9 mouse cellular contexts compared by ENCODE assay signal in the genomic region with DNA sequence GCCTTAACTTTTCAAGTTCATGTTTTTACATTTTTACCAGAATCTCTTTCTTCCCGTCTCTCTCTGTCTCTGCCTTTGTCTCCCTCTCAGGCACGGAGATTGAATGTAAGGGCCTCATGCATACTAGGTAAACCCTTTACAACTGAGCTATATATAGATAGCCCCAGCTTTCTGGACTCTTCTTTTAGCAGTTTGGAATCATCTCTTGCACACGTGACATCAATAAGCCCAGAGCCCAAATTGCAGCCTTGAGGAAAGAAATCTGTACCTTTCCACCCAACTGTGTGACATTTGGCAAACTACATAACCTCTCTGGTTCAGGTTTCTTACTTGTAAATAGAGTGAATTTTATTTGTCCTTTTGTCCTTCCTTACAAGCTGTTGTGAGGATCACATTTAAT. TPM values are rescaled to one million over a fixed set of nuclear protein-coding genes. Genes with fewer than 3 reads are reported as not detected.
DNase-seq lines count a peak whose midpoint lies in the region; ATAC-seq lines count a peak whose summit lies in the region.
"Had no signal": no experiment of that assay in that cellular context is flagged by ENCODE, and none has a peak within 500 bp of the region (broad histone marks: within the 10 kb centered on the region; RNA-seq: fewer than 3 reads in every experiment).

No protein-coding gene starts in this region.

- intact Hi-C loops in left cerebral cortex, postnatal 36 days (cut with DNase I): loop anchor here (5.0 kb wide), 1 partner anchor 125 kb away; no protein-coding TSS in a partner anchor

- no peak overlapping the region for H3K27ac ChIP-seq in liver, embryonic 11.5 days (ENCODE audit: low read depth, low read length)
- H3K27ac ChIP-seq in embryonic facial prominence, embryonic 14.5 days (replicated peaks; ENCODE audit: low read depth, low read length): no peak overlapping the region; the same call in 1 of the 2 replicates
- H3K27ac ChIP-seq in intestine, embryonic 16.5 days (ENCODE audit: low read length): no peak overlapping the region
- H3K27ac ChIP-seq in neural tube, embryonic 13.5 days (replicated peaks): peak overlapping the region; percentile 96

- no peaks in the 10 kb centered on the region for H3K4me1 ChIP-seq in liver, embryonic 11.5 days (replicated peaks; ENCODE audit: control insufficient read depth, insufficient read depth, low read length)
- H3K4me1 ChIP-seq in embryonic facial prominence, embryonic 14.5 days (ENCODE audit: control insufficient read depth, insufficient read depth, low read length): peaks cover 8% of the 10 kb centered on the region; the same call in 1 of the 2 replicates
- H3K4me1 ChIP-seq in intestine, embryonic 16.5 days (ENCODE audit: control insufficient read depth, insufficient read depth, low read length): peaks cover 7% of the 10 kb centered on the region; the same call in 1 of the 2 replicates
- peaks cover 38% of the 10 kb centered on the region for H3K4me1 ChIP-seq in neural tube, embryonic 13.5 days (replicated peaks)

- H3K4me3 ChIP-seq in liver, embryonic 11.5 days (ENCODE audit: low read depth, low read length): peak overlapping the region; percentile 78
- peak overlapping the region; percentile 76 for H3K4me3 ChIP-seq in embryonic facial prominence, embryonic 14.5 days (ENCODE audit: low read depth, low read length)
- H3K4me3 ChIP-seq in intestine, embryonic 16.5 days (ENCODE audit: low read length): peak overlapping the region; percentile 83; the same call in 1 of the 2 replicates
- peak overlapping the region; percentile 88 for H3K4me3 ChIP-seq in neural tube, embryonic 13.5 days

- DNase-seq in liver, embryonic 11.5 days (ENCODE audit: low spot score): no peak
- no peak for DNase-seq in liver
- DNase-seq in embryonic facial prominence, embryonic 14.5 days (ENCODE audit: low spot score): no peak
- DNase-seq in adrenal gland, adult (ENCODE audit: inconsistent age in 2 of 2, low spot score in 1 of 2): no peak
- no peak for DNase-seq in left cerebral cortex, postnatal 36 days (ENCODE audit: low spot score in 2 of 2)
- DNase-seq in adrenal gland, adult 8-10 months: no peak
- DNase-seq: gastrocnemius, postnatal 25 days had no signal

- 50% methylated on average over 3 of the region's 3 CpGs for WGBS in liver, embryonic 11.5 days
- 22% methylated on average over 3 of the region's 3 CpGs for WGBS in embryonic facial prominence, embryonic 14.5 days
- WGBS in intestine, embryonic 16.5 days: 53% methylated on average over 3 of the region's 3 CpGs
- 15% methylated on average over 3 of the region's 3 CpGs for WGBS in neural tube, embryonic 13.5 days

- H3K9me3 ChIP-seq in liver, embryonic 11.5 days (ENCODE audit: control insufficient read depth, low read length): no peaks in the 10 kb centered on the region
- H3K9me3 ChIP-seq in embryonic facial prominence, embryonic 14.5 days (ENCODE audit: control insufficient read depth, low read length): no peaks in the 10 kb centered on the region
- no peaks in the 10 kb centered on the region for H3K9me3 ChIP-seq in intestine, embryonic 16.5 days (ENCODE audit: control insufficient read depth, low read length)
- H3K9me3 ChIP-seq in neural tube, embryonic 13.5 days: no peaks in the 10 kb centered on the region

- H3K36me3 ChIP-seq in liver, embryonic 11.5 days (ENCODE audit: control insufficient read depth, insufficient read depth, low read length): no peaks in the 10 kb centered on the region
- H3K36me3 ChIP-seq in embryonic facial prominence, embryonic 14.5 days (ENCODE audit: control insufficient read depth, insufficient read depth, low read length): no peaks in the 10 kb centered on the region
- no peaks in the 10 kb centered on the region for H3K36me3 ChIP-seq in intestine, embryonic 16.5 days (ENCODE audit: control insufficient read depth, insufficient read depth, low read length)
- H3K36me3 ChIP-seq in neural tube, embryonic 13.5 days: no peaks in the 10 kb centered on the region

- ATAC-seq in liver, embryonic 11.5 days (replicated peaks; ENCODE audit: low FRiP score): no peak
- ATAC-seq in embryonic facial prominence, embryonic 14.5 days (ENCODE audit: low read depth): no peak
- ATAC-seq in intestine, embryonic 16.5 days: no peak
- ATAC-seq in neural tube, embryonic 13.5 days (ENCODE audit: low read depth): no peak

- peaks cover 14% of the 10 kb centered on the region for H3K27me3 ChIP-seq in liver, embryonic 11.5 days (replicated peaks; ENCODE audit: control insufficient read depth, insufficient read depth, low read length)
- H3K27me3 ChIP-seq in embryonic facial prominence, embryonic 14.5 days (replicated peaks; ENCODE audit: control insufficient read depth, insufficient read depth, low read length): no peaks in the 10 kb centered on the region
- no peaks in the 10 kb centered on the region for H3K27me3 ChIP-seq in intestine, embryonic 16.5 days (replicated peaks; ENCODE audit: control insufficient read depth, insufficient read depth, low read length)
- no peaks in the 10 kb centered on the region for H3K27me3 ChIP-seq in neural tube, embryonic 13.5 days

- H3K9ac ChIP-seq in liver, embryonic 11.5 days (ENCODE audit: low read depth, low read length): no peak overlapping the region
- H3K9ac ChIP-seq in embryonic facial prominence, embryonic 14.5 days (ENCODE audit: low read depth, low read length): peak overlapping the region; percentile 81; the same call in 1 of the 2 replicates
- no peak overlapping the region for H3K9ac ChIP-seq in intestine, embryonic 16.5 days (ENCODE audit: low read depth, low read length)
- peak overlapping the region; percentile 97 for H3K9ac ChIP-seq in neural tube, embryonic 13.5 days

- peak overlapping the region; percentile 98 for H3K4me2 ChIP-seq in liver, embryonic 11.5 days
- H3K4me2 ChIP-seq in embryonic facial prominence, embryonic 14.5 days (ENCODE audit: low read depth, low read length): peak overlapping the region; percentile 69
- peak overlapping the region; percentile 99; the same call in 1 of the 2 replicates for H3K4me2 ChIP-seq in intestine, embryonic 16.5 days (ENCODE audit: low read depth, low read length)
- peak overlapping the region; percentile 62 for H3K4me2 ChIP-seq in neural tube, embryonic 13.5 days

RNA-seq across cellular contexts. Expression of a gene that starts 1.5 kb away (rescaled TPM):
- polyA plus RNA-seq in liver, embryonic 11.5 days (2014; fragmentation: Nextera tagmentation; extraction: Ambion mirVana): 7.0 and 7.5 TPM in 2 replicates
- polyA plus RNA-seq in embryonic facial prominence, embryonic 14.5 days (2014; fragmentation: Nextera tagmentation; extraction: Ambion mirVana): 25.1 and 25.7 TPM in 2 replicates
- polyA plus RNA-seq in intestine, embryonic 16.5 days (2015; fragmentation: Nextera tagmentation; extraction: Ambion mirVana): 4.3 and 4.9 TPM in 2 replicates
- 33.1 and 33.5 TPM in 2 replicates for polyA plus RNA-seq in neural tube, embryonic 13.5 days (2015; fragmentation: Nextera tagmentation; extraction: Ambion mirVana)
- total RNA-seq in left cerebral cortex, postnatal 36 days (2021): 100 to 1,000 TPM; 297 to 304 TPM
- 10 to 100 TPM; 39.8 to 90.4 (median 58.0) TPM for total RNA-seq in adrenal gland, adult 8-10 months (2022)

RNA-seq across cellular contexts. Expression of a gene that starts 34.9 kb away (rescaled TPM):
- polyA plus RNA-seq in liver, embryonic 11.5 days (2014; fragmentation: Nextera tagmentation; extraction: Ambion mirVana): 322 and 335 TPM in 2 replicates
- 244 and 272 TPM in 2 replicates for polyA plus RNA-seq in embryonic facial prominence, embryonic 14.5 days (2014; fragmentation: Nextera tagmentation; extraction: Ambion mirVana)
- 264 and 267 TPM in 2 replicates for polyA plus RNA-seq in intestine, embryonic 16.5 days (2015; fragmentation: Nextera tagmentation; extraction: Ambion mirVana)
- polyA plus RNA-seq in neural tube, embryonic 13.5 days (2015; fragmentation: Nextera tagmentation; extraction: Ambion mirVana): 228 and 239 TPM in 2 replicates
- total RNA-seq in left cerebral cortex, postnatal 36 days (2021): 100 to 1,000 TPM; 457 to 503 TPM
- total RNA-seq in adrenal gland, adult 8-10 months (2022): 100 to 1,000 TPM; 195 to 332 (median 231) TPM

Comparison
In these comparisons a context has a peak if more than half of its experiments do, and no peak if none do; other contexts are left out.
1. H3K9ac ChIP-seq: peak in embryonic facial prominence, embryonic 14.5 days (single experiment) and neural tube, embryonic 13.5 days (single experiment); none in liver, embryonic 11.5 days (single experiment) and intestine, embryonic 16.5 days (single experiment).
2. Peak in every context shown above with its lines, with median percentiles within 50 percentile points of each other: H3K4me2 ChIP-seq and H3K4me3 ChIP-seq.